10 mouse cellular contexts compared by ENCODE assay signal in the genomic region with DNA sequence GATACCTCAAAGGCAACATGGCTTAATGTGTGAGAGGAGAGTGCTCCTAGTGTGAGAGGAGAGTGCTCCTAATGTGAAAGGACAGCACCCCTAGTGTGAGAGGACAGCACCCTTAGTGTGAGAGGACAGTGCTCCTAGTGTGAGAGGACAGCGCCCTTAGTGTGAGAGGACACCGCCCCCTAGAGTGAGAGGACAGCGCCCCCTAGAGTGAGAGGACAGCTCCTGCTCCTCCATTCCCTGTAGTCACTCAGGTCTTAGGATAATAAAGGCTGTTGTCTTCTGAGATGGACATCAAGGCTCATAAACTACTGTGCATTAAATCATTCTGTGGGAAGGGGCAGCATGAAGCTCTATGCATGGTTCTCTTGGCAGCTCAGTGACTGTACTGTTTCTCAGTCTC. TPM values are rescaled to one million over a fixed set of nuclear protein-coding genes. Genes with fewer than 3 reads are reported as not detected.
A peak's percentile ranks its signal among the peaks of the same experiment; 100 is the strongest.
DNase-seq lines count a peak whose midpoint lies in the region; ATAC-seq and TF ChIP-seq lines count a peak whose summit lies in the region.
"Had no signal": no experiment of that assay in that cellular context is flagged by ENCODE, and none has a peak within 500 bp of the region (broad histone marks: within the 10 kb centered on the region; RNA-seq: fewer than 3 reads in every experiment).

No protein-coding gene starts in this region.

- DNase-seq in MEL (ENCODE audit: low read depth, low spot score), result peak; percentile 14
- DNase-seq in cerebellum, adult 2 months, result peak; percentile 50 to 58
- DNase-seq in retina, postnatal 1 day, result peak; percentile 34
- DNase-seq in left cerebral cortex, adult 18-20 months (ENCODE audit: low spot score in 2 of 2), result no peak
- DNase-seq in ovary, postnatal 14 days (ENCODE audit: low spot score), result no peak

- no peak overlapping the region for H3K4me3 ChIP-seq in hindbrain, embryonic 16.5 days (ENCODE audit: low read length)
- H3K4me3 ChIP-seq in hindbrain, embryonic 12.5 days, result no peak overlapping the region
- H3K4me3 ChIP-seq in MEL (ENCODE audit: control insufficient read depth in 1 of 2, insufficient read depth in 1 of 2, low read depth in 2 of 2, low read length in 2 of 2), result no peak overlapping the region
- H3K4me3 ChIP-seq in cerebellum, adult 2 months (replicated peaks; ENCODE audit: insufficient read depth, low read depth, low read length), result no peak overlapping the region
- no peak overlapping the region for H3K4me3 ChIP-seq in kidney, embryonic 15.5 days (replicated peaks)
- H3K4me3 ChIP-seq: liver, embryonic 15.5 days had no signal

- H3K9me3 ChIP-seq in hindbrain, embryonic 16.5 days (ENCODE audit: control insufficient read depth, low read length), result no peaks in the 10 kb centered on the region
- H3K9me3 ChIP-seq in hindbrain, embryonic 12.5 days (replicated peaks), result no peaks in the 10 kb centered on the region
- no peaks in the 10 kb centered on the region for H3K9me3 ChIP-seq in MEL (replicated peaks; ENCODE audit: insufficient read depth, low read length)
- H3K9me3 ChIP-seq in kidney, embryonic 15.5 days (replicated peaks), result no peaks in the 10 kb centered on the region
- H3K9me3 ChIP-seq: liver, embryonic 15.5 days had no signal

- TF ChIP-seq CTCF in MEL (IDR thresholded peaks at IDR 0.05 in 2 of 3, conservative IDR thresholded peaks at IDR 0.05 in 1 of 3; ENCODE audit: control insufficient read depth in 1 of 3, insufficient read depth in 1 of 3, low read depth in 2 of 3, low read length in 3 of 3, poor library complexity in 1 of 3, severe bottlenecking in 1 of 3), result peak; percentile 53 to 58 (median 56)
- TF ChIP-seq CTCF in cerebellum, adult 2 months (IDR thresholded peaks at IDR 0.05; ENCODE audit: borderline replicate concordance, insufficient read depth, low read depth, low read length), result peak; percentile 76

- ATAC-seq in hindbrain, embryonic 16.5 days, result peak; percentile 56; the same call in 1 of the 2 replicates
- ATAC-seq in hindbrain, embryonic 12.5 days (ENCODE audit: low FRiP score), result no peak
- 0 out of 2 replicates have a peak, but pooled peaks have one; percentile 6 for ATAC-seq in kidney, embryonic 15.5 days (replicated peaks; ENCODE audit: low FRiP score)

- H3K4me2 ChIP-seq in hindbrain, embryonic 16.5 days (ENCODE audit: low read length), result no peak overlapping the region
- no peak overlapping the region for H3K4me2 ChIP-seq in hindbrain, embryonic 12.5 days (replicated peaks)
- H3K4me2 ChIP-seq in kidney, embryonic 15.5 days, result no peak overlapping the region
- H3K4me2 ChIP-seq: liver, embryonic 15.5 days had no signal

- H3K79me2 ChIP-seq in MEL (ENCODE audit: control insufficient read depth, insufficient read depth, low read length, poor library complexity), result no peaks in the 10 kb centered on the region

- no peak overlapping the region for H3K9ac ChIP-seq in hindbrain, embryonic 16.5 days (ENCODE audit: low read depth, low read length)
- H3K9ac ChIP-seq in hindbrain, embryonic 12.5 days, result no peak overlapping the region
- H3K9ac ChIP-seq in MEL (ENCODE audit: control insufficient read depth, low read depth, low read length, poor library complexity, severe bottlenecking), result no peak overlapping the region
- no peak overlapping the region for H3K9ac ChIP-seq in kidney, embryonic 15.5 days
- H3K9ac ChIP-seq: liver, embryonic 15.5 days had no signal

- H3K27ac ChIP-seq in hindbrain, embryonic 16.5 days (ENCODE audit: low read depth, low read length), result no peak overlapping the region
- H3K27ac ChIP-seq in hindbrain, embryonic 12.5 days, result no peak overlapping the region
- H3K27ac ChIP-seq in MEL (ENCODE audit: control insufficient read depth, low read depth, low read length), result no peak overlapping the region
- H3K27ac ChIP-seq in cerebellum, adult 2 months (ENCODE audit: insufficient read depth, low read length), result no peak overlapping the region
- no peak overlapping the region for H3K27ac ChIP-seq in kidney, embryonic 15.5 days
- H3K27ac ChIP-seq: liver, embryonic 15.5 days had no signal

- no peaks in the 10 kb centered on the region for H3K27me3 ChIP-seq in hindbrain, embryonic 16.5 days (replicated peaks; ENCODE audit: control insufficient read depth, insufficient read depth, low read length)
- no peaks in the 10 kb centered on the region for H3K27me3 ChIP-seq in hindbrain, embryonic 12.5 days
- no peaks in the 10 kb centered on the region for H3K27me3 ChIP-seq in MEL (ENCODE audit: control insufficient read depth in 1 of 2, insufficient read depth in 2 of 2, low read length in 2 of 2)
- H3K27me3 ChIP-seq in cerebellum, adult 2 months (ENCODE audit: control insufficient read depth, insufficient read depth, low read length), result no peaks in the 10 kb centered on the region
- no peaks in the 10 kb centered on the region for H3K27me3 ChIP-seq in kidney, embryonic 15.5 days

- 21% methylated on average over 3 of the region's 3 CpGs for WGBS in hindbrain, embryonic 16.5 days
- 20% methylated on average over 3 of the region's 3 CpGs for WGBS in hindbrain, embryonic 12.5 days
- WGBS in cerebellum, adult 2 months, result 12% methylated on average over 3 of the region's 3 CpGs
- WGBS in kidney, embryonic 15.5 days, result 26% methylated on average over 3 of the region's 3 CpGs

- TF ChIP-seq RAD21 in MEL (IDR thresholded peaks at IDR 0.05; ENCODE audit: low read depth, low read length), result peak; percentile 23

- no peaks in the 10 kb centered on the region for H3K36me3 ChIP-seq in hindbrain, embryonic 16.5 days (ENCODE audit: control insufficient read depth, insufficient read depth, low read length)
- H3K36me3 ChIP-seq in hindbrain, embryonic 12.5 days, result no peaks in the 10 kb centered on the region
- no peaks in the 10 kb centered on the region for H3K36me3 ChIP-seq in MEL (ENCODE audit: control insufficient read depth in 1 of 2, insufficient read depth in 2 of 2, low read length in 2 of 2)
- no peaks in the 10 kb centered on the region for H3K36me3 ChIP-seq in kidney, embryonic 15.5 days
- H3K36me3 ChIP-seq: liver, embryonic 15.5 days had no signal

- no peak for TF ChIP-seq POLR2A in MEL (IDR thresholded peaks at IDR 0.05; ENCODE audit: control insufficient read depth in 1 of 2, insufficient read depth in 1 of 2, low read depth in 1 of 2, low read length in 2 of 2, poor library complexity in 1 of 2)
- no peak for TF ChIP-seq POLR2A in cerebellum, adult 2 months (IDR thresholded peaks at IDR 0.05; ENCODE audit: borderline replicate concordance, insufficient read depth, low read length)

- no peak for TF ChIP-seq EP300 in MEL (IDR thresholded peaks at IDR 0.05; ENCODE audit: low read depth in 1 of 2, low read length in 2 of 2)

- no peaks in the 10 kb centered on the region for H3K4me1 ChIP-seq in hindbrain, embryonic 16.5 days (ENCODE audit: control insufficient read depth, insufficient read depth, low read depth, low read length)
- no peaks in the 10 kb centered on the region for H3K4me1 ChIP-seq in hindbrain, embryonic 12.5 days
- no peaks in the 10 kb centered on the region for H3K4me1 ChIP-seq in MEL (ENCODE audit: control insufficient read depth in 1 of 2, insufficient read depth in 2 of 2, low read length in 2 of 2)
- no peaks in the 10 kb centered on the region for H3K4me1 ChIP-seq in cerebellum, adult 2 months (ENCODE audit: control insufficient read depth, insufficient read depth, low read length)
- H3K4me1 ChIP-seq in kidney, embryonic 15.5 days, result no peaks in the 10 kb centered on the region
- H3K4me1 ChIP-seq: liver, embryonic 15.5 days had no signal

RNA-seq across cellular contexts. Expression of gene Itga7, which starts 12.1 kb away (rescaled TPM):
- 12.7 and 12.8 TPM in 2 replicates for polyA plus RNA-seq in hindbrain, embryonic 16.5 days (2015; fragmentation: Nextera tagmentation; extraction: Ambion mirVana)
- polyA plus RNA-seq in hindbrain, embryonic 12.5 days (2016; fragmentation: Nextera tagmentation; extraction: Ambion mirVana), result 3.6 and 4.4 TPM in 2 replicates
- 0.04 and 0.16 TPM in 2 replicates for total RNA-seq in MEL (2012; rRNA removed)
- polyA plus RNA-seq in MEL (2012; ENCODE audit: insufficient read depth in 1 of 2, insufficient read length in 2 of 2, low read depth in 1 of 2, low replicate concordance in 2 of 2, missing spikeins in 1 of 2), result under 1 TPM in 1 of 2 experiments, not detected in 1; 0.14 TPM
- polyA plus RNA-seq in cerebellum, adult 2 months (2012; rRNA removed), result 96.2 and 106 TPM in 2 replicates
- polyA plus RNA-seq in kidney, embryonic 15.5 days (2015; fragmentation: Nextera tagmentation; extraction: Ambion mirVana), result 3.6 and 4.2 TPM in 2 replicates
- 10 to 100 TPM; 13.5 TPM for total RNA-seq in left cerebral cortex, adult 18-20 months (2021)

RNA-seq across cellular contexts. Expression of gene Mettl7b, which starts 15.1 kb away (rescaled TPM):
- polyA plus RNA-seq in hindbrain, embryonic 16.5 days (2015; fragmentation: Nextera tagmentation; extraction: Ambion mirVana), result not detected in 2 replicates
- polyA plus RNA-seq in hindbrain, embryonic 12.5 days (2016; fragmentation: Nextera tagmentation; extraction: Ambion mirVana), result not detected in 2 replicates
- total RNA-seq in MEL (2012; rRNA removed), result not detected in 2 replicates
- not detected for polyA plus RNA-seq in MEL (2012; ENCODE audit: insufficient read depth in 1 of 2, insufficient read length in 2 of 2, low read depth in 1 of 2, low replicate concordance in 2 of 2, missing spikeins in 1 of 2)
- not detected in 2 replicates for polyA plus RNA-seq in cerebellum, adult 2 months (2012; rRNA removed)
- 5.6 and 6.4 TPM in 2 replicates for polyA plus RNA-seq in kidney, embryonic 15.5 days (2015; fragmentation: Nextera tagmentation; extraction: Ambion mirVana)
- total RNA-seq in left cerebral cortex, adult 18-20 months (2021), result not detected
- polyA plus RNA-seq: embryonic facial prominence, embryonic 14.5 days; liver, embryonic 15.5 days had no signal

RNA-seq across cellular contexts. Expression of gene Bloc1s1, which starts 21.8 kb away (rescaled TPM):
- polyA plus RNA-seq in hindbrain, embryonic 16.5 days (2015; fragmentation: Nextera tagmentation; extraction: Ambion mirVana), result 247 and 278 TPM in 2 replicates
- polyA plus RNA-seq in hindbrain, embryonic 12.5 days (2016; fragmentation: Nextera tagmentation; extraction: Ambion mirVana), result 210 and 235 TPM in 2 replicates
- 57.7 and 70.6 TPM in 2 replicates for total RNA-seq in MEL (2012; rRNA removed)
- 10 to 100 TPM in 1 of 2 experiments, not detected in 1; 45.1 TPM for polyA plus RNA-seq in MEL (2012; ENCODE audit: insufficient read depth in 1 of 2, insufficient read length in 2 of 2, low read depth in 1 of 2, low replicate concordance in 2 of 2, missing spikeins in 1 of 2)
- polyA plus RNA-seq in cerebellum, adult 2 months (2012; rRNA removed), result 350 and 357 TPM in 2 replicates
- polyA plus RNA-seq in kidney, embryonic 15.5 days (2015; fragmentation: Nextera tagmentation; extraction: Ambion mirVana), result 220 and 231 TPM in 2 replicates
- total RNA-seq in left cerebral cortex, adult 18-20 months (2021), result 10 to 100 TPM; 79.8 to 82.3 TPM

RNA-seq across cellular contexts. Expression of gene Rdh5, which starts 23.0 kb away (rescaled TPM):
- 29.6 and 30.0 TPM in 2 replicates for polyA plus RNA-seq in hindbrain, embryonic 16.5 days (2015; fragmentation: Nextera tagmentation; extraction: Ambion mirVana)
- polyA plus RNA-seq in hindbrain, embryonic 12.5 days (2016; fragmentation: Nextera tagmentation; extraction: Ambion mirVana), result 11.3 and 15.7 TPM in 2 replicates
- 1.2 and 2.9 TPM in 2 replicates for total RNA-seq in MEL (2012; rRNA removed)
- polyA plus RNA-seq in MEL (2012; ENCODE audit: insufficient read depth in 1 of 2, insufficient read length in 2 of 2, low read depth in 1 of 2, low replicate concordance in 2 of 2, missing spikeins in 1 of 2), result 1 to 10 TPM in 1 of 2 experiments, not detected in 1; 4.2 TPM
- 37.0 and 45.7 TPM in 2 replicates for polyA plus RNA-seq in cerebellum, adult 2 months (2012; rRNA removed)
- polyA plus RNA-seq in kidney, embryonic 15.5 days (2015; fragmentation: Nextera tagmentation; extraction: Ambion mirVana), result 15.3 and 18.8 TPM in 2 replicates
- 1 to 10 TPM; 3.6 to 7.6 TPM for total RNA-seq in left cerebral cortex, adult 18-20 months (2021)

RNA-seq across cellular contexts. Expression of gene Olfr9, which starts 43.6 kb away (rescaled TPM):
- polyA plus RNA-seq in hindbrain, embryonic 16.5 days (2015; fragmentation: Nextera tagmentation; extraction: Ambion mirVana), result not detected in 2 replicates
- not detected in 2 replicates for polyA plus RNA-seq in hindbrain, embryonic 12.5 days (2016; fragmentation: Nextera tagmentation; extraction: Ambion mirVana)
- not detected in 2 replicates for total RNA-seq in MEL (2012; rRNA removed)
- polyA plus RNA-seq in MEL (2012; ENCODE audit: insufficient read depth in 1 of 2, insufficient read length in 2 of 2, low read depth in 1 of 2, low replicate concordance in 2 of 2, missing spikeins in 1 of 2), result not detected
- not detected in 2 replicates for polyA plus RNA-seq in cerebellum, adult 2 months (2012; rRNA removed)
- polyA plus RNA-seq in kidney, embryonic 15.5 days (2015; fragmentation: Nextera tagmentation; extraction: Ambion mirVana), result not detected in 2 replicates
- not detected for total RNA-seq in left cerebral cortex, adult 18-20 months (2021)
- polyA plus RNA-seq: embryonic facial prominence, embryonic 14.5 days; liver, embryonic 15.5 days had no signal

Comparison
In these comparisons a context has a peak if more than half of its experiments do, and no peak if none do; other contexts are left out.
1. DNase-seq: peak in MEL (single experiment), cerebellum, adult 2 months (2 of 2) and retina, postnatal 1 day (single experiment); none in left cerebral cortex, adult 18-20 months (0 of 2) and ovary, postnatal 14 days (single experiment).